Mouse (Mus musculus) heart, adult 2 months (tissue): ENCODE results near the gene Cd79a. TPM values are rescaled to one million over a fixed set of nuclear protein-coding genes. Genes with fewer than 3 reads are reported as not detected.

ENCODE experiments used
- DNase-seq, 2 experiments: peaks; one replicate each; pipeline ENCODE4 v3.0.0; 2021
- H3K27ac ChIP-seq: fragments of 200-600 bp; 2 replicates; pipeline ENCODE4 v1.8.1; 2022
- H3K27me3 ChIP-seq: fragments of 200-500 bp; 2 replicates; pipeline ENCODE4 v1.6.1; 2012; ENCODE audit warnings: mild to moderate bottlenecking, low read length, inconsistent platforms, mixed read lengths; ENCODE audit not compliant: control insufficient read depth, insufficient read depth
- H3K36me3 ChIP-seq: fragments of 200-500 bp; 2 replicates; pipeline ENCODE4 v1.6.1; 2012; ENCODE audit warnings: low read length, inconsistent platforms; ENCODE audit not compliant: control insufficient read depth, insufficient read depth
- H3K4me1 ChIP-seq: fragments of 200-500 bp; 2 replicates; pipeline ENCODE4 v1.6.1; 2011; ENCODE audit warnings: low read length; ENCODE audit not compliant: control insufficient read depth, insufficient read depth
- H3K4me3 ChIP-seq: fragments of 200-600 bp; 2 replicates; pipeline ENCODE4 v1.8.1; 2022
- H3K79me2 ChIP-seq: fragments of 200-500 bp; replicated peaks from 2 replicates; pipeline ENCODE4 v1.6.1; 2012; ENCODE audit warnings: mild to moderate bottlenecking, inconsistent platforms, low read length, moderate library complexity, mixed read lengths; ENCODE audit not compliant: control insufficient read depth, insufficient read depth
- H3K9ac ChIP-seq: fragments of 200-500 bp; 2 replicates; pipeline ENCODE4 v1.6.1; 2012; ENCODE audit warnings: low read depth, mild to moderate bottlenecking, control low read depth, inconsistent platforms, low read length, mixed read lengths
- CTCF ChIP-seq: fragments of 200-600 bp; IDR thresholded peaks from 2 replicates; pipeline ENCODE4 v1.8.1; 2022; ENCODE audit warnings: antibody characterized with exemption, mild to moderate bottlenecking, moderate library complexity
- EP300 ChIP-seq: fragments of 200-500 bp; IDR thresholded peaks from 2 replicates; pipeline ENCODE4 v1.6.1; 2011; ENCODE audit warnings: low read depth, low read length, control low read depth; ENCODE audit not compliant: insufficient read depth
- POLR2A ChIP-seq: fragments of 200-500 bp; IDR thresholded peaks from 2 replicates; pipeline ENCODE4 v1.6.1; 2011; ENCODE audit warnings: mild to moderate bottlenecking, low read depth, low read length, control low read depth; ENCODE audit not compliant: insufficient read depth
- WGBS: fragments of 180-500 bp; shearing (Covaris S2); methylation state at CpG from one replicate; pipeline ENCODE4 v1.1.7; 2018; 5-methylcytosine and 5-hydroxymethylcytosine counted together
- intact Hi-C: fragments of 180-260 bp; cut with DNase I; formaldehyde crosslinking; loops from one replicate; pipeline ENCODE4 v1.15.1; 2025
- polyA plus RNA-seq: library from polyadenylated mRNA; depleted of rRNA; stranded (reverse); fragments of >200 nt; gene quantifications from 2 replicates; pipeline ENCODE4 v1.2.3, GENCODE M21; 2012; rRNA removed
- total RNA-seq, 2 experiments: library from RNA; stranded (reverse); gene quantifications; 2 replicates each; pipeline ENCODE4 v1.2.3; 2021

Cd79a gene
- total and polyA plus RNA-seq, 3 experiments: 1.1 to 15.6 (median 1.7) TPM

DNA sequence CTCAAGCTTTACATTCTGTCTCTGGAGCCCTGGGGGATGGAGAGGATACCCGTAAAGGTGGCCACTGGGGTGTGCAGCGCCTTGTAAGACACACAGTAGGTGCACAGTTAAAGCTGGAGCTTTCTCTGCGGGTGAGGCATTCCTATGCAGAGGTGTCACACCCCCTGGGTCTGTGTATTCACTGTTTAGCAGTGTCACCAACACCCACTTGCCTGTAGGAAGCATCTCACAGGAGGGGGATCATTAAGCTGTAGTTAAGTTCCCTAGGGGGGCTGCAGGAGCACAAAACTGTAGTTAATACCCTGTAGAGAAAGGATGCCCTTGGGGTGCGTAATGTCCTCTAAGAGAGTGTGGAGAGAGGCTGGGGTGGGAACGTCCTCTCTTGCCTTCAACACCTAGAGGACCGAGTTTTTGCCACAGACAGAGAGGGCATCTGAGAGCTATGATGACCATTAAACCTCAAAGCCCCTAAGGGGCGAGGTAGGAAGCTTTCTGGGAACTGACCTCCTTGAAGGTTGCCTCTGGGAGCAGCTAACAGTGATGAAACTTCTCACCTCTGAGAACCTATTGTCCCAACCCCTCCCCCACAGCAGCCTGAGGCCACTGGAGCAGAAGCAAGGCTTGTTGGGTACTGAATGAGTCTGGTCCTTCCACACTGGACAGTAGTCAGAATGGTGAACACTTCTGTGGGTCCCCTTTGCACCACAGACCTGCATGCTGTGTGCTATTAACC lies 50.3 kb downstream of the Cd79a start:
- intact Hi-C loops: no loop called here
- TF ChIP-seq CTCF (no peak), POLR2A (no peak), EP300 (no peak)
- H3K27me3 ChIP-seq: peaks cover 33% of the 10 kb centered on the region
- H3K79me2 ChIP-seq: no peaks in the 10 kb centered on the region
- H3K27ac ChIP-seq: no peak overlapping the region
- H3K4me3 ChIP-seq: no peak overlapping the region
- no peaks in the 10 kb centered on the region for H3K36me3 ChIP-seq
- no peak overlapping the region for H3K9ac ChIP-seq
- WGBS: 4% methylated on average over 7 of the region's 7 CpGs
- peaks cover 1% of the 10 kb centered on the region; the same call in 1 of the 2 replicates for H3K4me1 ChIP-seq
- no peak for DNase-seq

DNA sequence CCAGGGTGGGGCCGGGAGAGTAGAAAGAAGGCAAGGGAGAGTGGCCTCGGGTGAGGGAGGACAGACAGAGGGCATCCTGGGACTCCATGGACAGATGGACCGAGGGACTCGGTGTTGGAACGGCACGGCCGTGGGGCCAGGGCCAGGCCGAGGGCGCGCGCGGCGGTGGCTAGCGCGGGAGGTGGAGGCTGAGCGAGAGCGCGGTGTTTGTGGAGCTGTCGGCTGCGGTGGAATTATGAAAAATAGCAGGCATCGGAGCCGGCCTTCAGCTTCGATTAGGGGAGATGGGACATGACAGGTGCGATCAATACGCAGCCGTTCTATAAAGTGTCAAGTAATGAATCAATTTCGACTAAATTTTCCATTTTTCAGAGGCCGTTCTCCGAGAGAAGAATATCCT lies 51.6 kb downstream of the Cd79a start:
- TF ChIP-seq EP300: no peak
- no peak for TF ChIP-seq CTCF
- TF ChIP-seq POLR2A: no peak
- Histone ChIP-seq H3K4me1 (peaks cover 1% of the 10 kb centered on the region; the same call in 1 of the 2 replicates), H3K9ac (no peak overlapping the region), H3K27ac (no peak overlapping the region), H3K79me2 (no peaks in the 10 kb centered on the region), H3K36me3 (no peaks in the 10 kb centered on the region), H3K4me3 (no peak overlapping the region), H3K27me3 (peaks cover 31% of the 10 kb centered on the region)
- intact Hi-C loops: no loop called here
- 5% methylated on average over 29 of the region's 29 CpGs for WGBS
- DNase-seq: no peak

DNA sequence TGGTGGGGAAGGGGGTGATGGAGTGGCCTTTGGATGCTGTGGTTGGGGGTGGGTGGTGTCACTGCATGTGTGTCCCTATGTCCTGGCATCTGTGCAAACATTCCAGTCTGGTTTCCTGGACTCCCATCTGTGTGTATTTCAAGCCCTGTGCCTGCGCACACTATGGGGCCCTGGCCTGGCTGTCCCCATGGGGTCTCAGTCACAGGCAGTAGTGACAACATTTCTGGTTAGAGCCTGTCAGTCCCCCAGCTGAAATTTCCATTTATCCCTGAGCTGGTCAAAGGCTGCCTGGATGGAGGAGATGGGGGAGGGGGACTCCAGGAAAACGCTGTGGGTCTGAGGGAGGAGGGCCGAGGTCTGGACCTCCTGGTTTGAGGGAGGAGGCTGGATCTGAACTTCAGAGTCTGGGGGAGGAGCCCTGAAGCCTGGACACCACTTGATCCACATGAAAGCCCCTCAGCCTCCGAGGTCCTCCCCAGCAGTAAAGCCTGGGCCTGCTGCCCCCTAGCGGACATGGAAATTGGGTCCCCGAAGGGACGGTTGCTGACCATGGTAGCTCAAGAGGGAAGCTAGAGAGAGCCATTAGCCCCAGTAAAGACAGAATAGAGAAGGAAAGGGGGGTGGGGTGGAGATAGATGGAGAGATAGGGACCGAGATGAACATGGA lies 52.9 kb downstream of the Cd79a start:
- TF ChIP-seq EP300: no peak
- TF ChIP-seq POLR2A: no peak
- peak; percentile 82 for TF ChIP-seq CTCF
- Histone ChIP-seq H3K27me3 (peaks cover 23% of the 10 kb centered on the region), H3K9ac (no peak overlapping the region), H3K36me3 (no peaks in the 10 kb centered on the region), H3K4me1 (no peaks in the 10 kb centered on the region), H3K4me3 (no peak overlapping the region), H3K27ac (no peak overlapping the region), H3K79me2 (no peaks in the 10 kb centered on the region)
- intact Hi-C loops: loop anchor here (1.0 kb wide), 1 partner anchor 60 kb away; no protein-coding TSS in a partner anchor
- peak; percentile 61 to 82 for DNase-seq
- WGBS: 3% methylated on average over 8 of the region's 8 CpGs

Other genes with a start within 250 kb of the Cd79a start
- not detected for gene Tex101, start 220.7 kb upstream of the Cd79a start, total RNA-seq
- 0.15 and 0.27 TPM in 2 replicates for gene Tex101, start 220.7 kb upstream of the Cd79a start, polyA plus RNA-seq
- gene BC049730, start 188.1 kb upstream of the Cd79a start, total RNA-seq: not detected
- gene BC049730, start 188.1 kb upstream of the Cd79a start, polyA plus RNA-seq: not detected in 2 replicates
- not detected for gene Gm4763, start 170.5 kb upstream of the Cd79a start, total RNA-seq
- not detected in 2 replicates for gene Gm4763, start 170.5 kb upstream of the Cd79a start, polyA plus RNA-seq
- under 1 TPM in 1 of 2 experiments, not detected in 1; 0.14 TPM for gene Cd177, start 137.1 kb upstream of the Cd79a start, total RNA-seq
- gene Cd177, start 137.1 kb upstream of the Cd79a start, polyA plus RNA-seq: 0.29 and 0.76 TPM in 2 replicates
- not detected for gene Ceacam10, start 120.2 kb upstream of the Cd79a start, total RNA-seq
- gene Ceacam10, start 120.2 kb upstream of the Cd79a start, polyA plus RNA-seq: not detected in 2 replicates
- gene Gm9844, start 35.2 kb upstream of the Cd79a start, total RNA-seq: not detected
- 0.67 and 0.68 TPM in 2 replicates for gene Gm9844, start 35.2 kb upstream of the Cd79a start, polyA plus RNA-seq
- not detected for gene Lypd4, start 27.4 kb upstream of the Cd79a start, total RNA-seq
- 0.12 and 0.53 TPM in 2 replicates for gene Lypd4, start 27.4 kb upstream of the Cd79a start, polyA plus RNA-seq
- gene Dmrtc2, start 27.3 kb upstream of the Cd79a start, total RNA-seq: not detected
- gene Dmrtc2, start 27.3 kb upstream of the Cd79a start, polyA plus RNA-seq: not detected in 2 replicates
- 100 to 1,000 TPM; 505 to 584 TPM for gene Rps19, start 13.0 kb upstream of the Cd79a start, total RNA-seq
- gene Rps19, start 13.0 kb upstream of the Cd79a start, polyA plus RNA-seq: 243 and 256 TPM in 2 replicates
- 10 to 100 TPM; 43.0 to 43.2 TPM for gene Arhgef1, start 5.5 kb downstream of the Cd79a start, total RNA-seq
- 92.8 and 105 TPM in 2 replicates for gene Arhgef1, start 5.5 kb downstream of the Cd79a start, polyA plus RNA-seq
- not detected for gene Gm4881, start 47.1 kb downstream of the Cd79a start, total RNA-seq
- not detected in 2 replicates for gene Gm4881, start 47.1 kb downstream of the Cd79a start, polyA plus RNA-seq
- gene Rabac1, start 75.4 kb downstream of the Cd79a start, total RNA-seq: 100 to 1,000 TPM; 299 to 358 TPM
- 467 and 472 TPM in 2 replicates for gene Rabac1, start 75.4 kb downstream of the Cd79a start, polyA plus RNA-seq
- 1 to 10 TPM in 1 of 2 experiments, under 1 TPM in 1; 0.39 to 1.2 TPM for gene Atp1a3, start 108.6 kb downstream of the Cd79a start, total RNA-seq
- 0.85 and 1.7 TPM in 2 replicates for gene Atp1a3, start 108.6 kb downstream of the Cd79a start, polyA plus RNA-seq
- 1 to 10 TPM; 4.5 to 4.6 TPM for gene Grik5, start 175.0 kb downstream of the Cd79a start, total RNA-seq
- 10.3 and 12.1 TPM in 2 replicates for gene Grik5, start 175.0 kb downstream of the Cd79a start, polyA plus RNA-seq
- gene Zfp574, start 175.2 kb downstream of the Cd79a start, total RNA-seq: 10 to 100 TPM in 1 of 2 experiments, 1 to 10 TPM in 1; 9.2 to 10.3 TPM
- gene Zfp574, start 175.2 kb downstream of the Cd79a start, polyA plus RNA-seq: 11.8 and 12.6 TPM in 2 replicates